Mouse (Mus musculus) heart, embryonic 11.5 days (tissue): ENCODE measurements around the gene Utp14b. TPM values are rescaled to one million over a fixed set of nuclear protein-coding genes. Genes with fewer than 3 reads are reported as not detected.

Experiments
- ATAC-seq: fragments of 200-750 bp; cut with Nextera tagmentation; replicated peaks from 2 replicates; pipeline ENCODE4 v1.8.0; 2017; ENCODE audit warnings: moderate library complexity; ENCODE audit not compliant: insufficient number of reproducible peaks, low FRiP score, low TSS enrichment
- H3K27ac ChIP-seq: fragments of 300-500 bp; sonication (generic); 2 replicates; pipeline ENCODE4 v1.5.1; 2014; ENCODE audit warnings: mild to moderate bottlenecking, low read depth, low read length
- H3K27me3 ChIP-seq: fragments of 300-500 bp; sonication (generic); 2 replicates; pipeline ENCODE4 v1.6.1; 2014; ENCODE audit warnings: mild to moderate bottlenecking, low read length, mixed read lengths; ENCODE audit not compliant: control insufficient read depth, insufficient read depth
- H3K36me3 ChIP-seq: fragments of 300-500 bp; sonication (generic); 2 replicates; pipeline ENCODE4 v1.6.1; 2014; ENCODE audit warnings: mild to moderate bottlenecking, low read length, moderate library complexity, mixed read lengths; ENCODE audit not compliant: control insufficient read depth, insufficient read depth
- H3K4me1 ChIP-seq: fragments of 300-500 bp; sonication (generic); 2 replicates; pipeline ENCODE4 v1.6.1; 2014; ENCODE audit warnings: low read length; ENCODE audit not compliant: control insufficient read depth, insufficient read depth
- H3K4me2 ChIP-seq: fragments of 300-500 bp; sonication (generic); 2 replicates; pipeline ENCODE4 v1.6.1; 2014; ENCODE audit warnings: mild to moderate bottlenecking, moderate library complexity
- H3K4me3 ChIP-seq: fragments of 300-500 bp; sonication (generic); 2 replicates; pipeline ENCODE4 v1.5.1; 2014; ENCODE audit warnings: low read depth, low read length
- H3K9ac ChIP-seq: fragments of 300-500 bp; sonication (generic); 2 replicates; pipeline ENCODE4 v1.6.1; 2014; ENCODE audit warnings: mild to moderate bottlenecking, low read depth, low read length, moderate library complexity
- H3K9me3 ChIP-seq: fragments of 300-500 bp; sonication (generic); replicated peaks from 2 replicates; pipeline ENCODE4 v1.6.1; 2016; ENCODE audit warnings: low read length; ENCODE audit not compliant: control insufficient read depth
- WGBS: fragments of 180-500 bp; shearing (Covaris S2); extraction: QIAGEN DNeasy Blood & Tissue Kit; methylation state at CpG from one replicate; pipeline ENCODE4 v1.1.7; 2014; ENCODE audit not compliant: insufficient replicate concordance; 5-methylcytosine and 5-hydroxymethylcytosine counted together
- polyA plus RNA-seq: library from polyadenylated mRNA; unstranded; fragments of >200 nt; fragmentation: Nextera tagmentation; extraction: Ambion mirVana; gene quantifications from 2 replicates; pipeline ENCODE4 v1.2.1, GENCODE M21; 2014

The Utp14b gene
- polyA plus RNA-seq, 1 experiment from 2014 or later, result 4.3 TPM

- Histone ChIP-seq H3K27ac (no peak overlapping the region), H3K4me1 (peaks cover 6% of the 10 kb centered on the region; the same call in 1 of the 2 replicates), H3K4me2 (no peak overlapping the region), H3K9me3 (no peaks in the 10 kb centered on the region), H3K9ac (no peak overlapping the region), H3K4me3 (no peak overlapping the region), H3K27me3 (no peaks in the 10 kb centered on the region), H3K36me3 (peaks cover 16% of the 10 kb centered on the region)
- 93% methylated on average over 9 of the region's 9 CpGs for WGBS
- no peak for ATAC-seq
These were observed 8.2 kb downstream of the Utp14b start for GRCm38 (mm10) chr1:78665954-78666499.

- 82% methylated on average over 1 of the region's 1 CpGs for WGBS
- ATAC-seq, result no peak
- no peaks in the 10 kb centered on the region for H3K9me3 ChIP-seq
- H3K27me3 ChIP-seq, result no peaks in the 10 kb centered on the region
- no peak overlapping the region for H3K4me2 ChIP-seq
- H3K4me1 ChIP-seq, result 0 out of 2 replicates have a peak, but pooled peaks cover under 1% of the 10 kb centered on the region
- H3K36me3 ChIP-seq, result peaks cover 16% of the 10 kb centered on the region
- no peak overlapping the region for H3K4me3 ChIP-seq
- H3K9ac ChIP-seq, result no peak overlapping the region
- H3K27ac ChIP-seq, result no peak overlapping the region
These were observed 8.7 kb downstream of the Utp14b start for GRCm38 (mm10) chr1:78666585-78666984.

GRCm38 (mm10) chr1:78682291-78682690 lies 24.5 kb downstream of the Utp14b start:
- no peak overlapping the region for H3K9ac ChIP-seq
- H3K36me3 ChIP-seq, result peaks cover 4% of the 10 kb centered on the region; the same call in 1 of the 2 replicates
- WGBS, result 84% methylated on average over 3 of the region's 3 CpGs
- H3K9me3 ChIP-seq, result no peaks in the 10 kb centered on the region
- H3K27ac ChIP-seq, result no peak overlapping the region
- H3K4me2 ChIP-seq, result no peak overlapping the region
- no peaks in the 10 kb centered on the region for H3K4me1 ChIP-seq
- H3K4me3 ChIP-seq, result no peak overlapping the region
- ATAC-seq, result no peak
- H3K27me3 ChIP-seq, result no peaks in the 10 kb centered on the region

GRCm38 (mm10) chr1:78684128-78684527 lies 26.3 kb downstream of the Utp14b start:
- 91% methylated on average over 8 of the region's 8 CpGs for WGBS
- Histone ChIP-seq H3K27ac (no peak overlapping the region), H3K36me3 (peaks cover 4% of the 10 kb centered on the region; the same call in 1 of the 2 replicates), H3K27me3 (no peaks in the 10 kb centered on the region), H3K4me1 (no peaks in the 10 kb centered on the region), H3K4me3 (no peak overlapping the region), H3K4me2 (no peak overlapping the region), H3K9ac (no peak overlapping the region), H3K9me3 (no peaks in the 10 kb centered on the region)
- no peak for ATAC-seq

GRCm38 (mm10) chr1:78686872-78687271 lies 29.0 kb downstream of the Utp14b start:
- Histone ChIP-seq H3K4me1 (no peaks in the 10 kb centered on the region), H3K4me3 (no peak overlapping the region), H3K9me3 (no peaks in the 10 kb centered on the region), H3K4me2 (no peak overlapping the region), H3K36me3 (peaks cover 5% of the 10 kb centered on the region; the same call in 1 of the 2 replicates), H3K27me3 (no peaks in the 10 kb centered on the region), H3K27ac (no peak overlapping the region), H3K9ac (no peak overlapping the region)
- ATAC-seq, result no peak

GRCm38 (mm10) chr1:78688149-78688548 lies 30.3 kb downstream of the Utp14b start:
- ATAC-seq, result no peak
- WGBS, result 84% methylated on average over 7 of the region's 7 CpGs
- no peaks in the 10 kb centered on the region for H3K27me3 ChIP-seq
- H3K4me3 ChIP-seq, result no peak overlapping the region
- no peaks in the 10 kb centered on the region for H3K4me1 ChIP-seq
- H3K27ac ChIP-seq, result no peak overlapping the region
- no peak overlapping the region for H3K9ac ChIP-seq
- no peaks in the 10 kb centered on the region for H3K9me3 ChIP-seq
- 0 out of 2 replicates have a peak, but pooled peaks cover 7% of the 10 kb centered on the region for H3K36me3 ChIP-seq
- no peak overlapping the region for H3K4me2 ChIP-seq

GRCm38 (mm10) chr1:78694503-78695258 lies 36.8 kb downstream of the Utp14b start:
- 71% methylated on average over 9 of the region's 9 CpGs for WGBS
- Histone ChIP-seq H3K27ac (no peak overlapping the region), H3K4me3 (no peak overlapping the region), H3K9me3 (no peaks in the 10 kb centered on the region), H3K9ac (no peak overlapping the region), H3K4me1 (peaks cover 5% of the 10 kb centered on the region), H3K4me2 (no peak overlapping the region), H3K36me3 (peaks cover 13% of the 10 kb centered on the region), H3K27me3 (no peaks in the 10 kb centered on the region)
- no peak for ATAC-seq

GRCm38 (mm10) chr1:78696305-78696704 lies 38.5 kb downstream of the Utp14b start:
- Histone ChIP-seq H3K4me1 (peaks cover 5% of the 10 kb centered on the region), H3K9ac (no peak overlapping the region), H3K27me3 (no peaks in the 10 kb centered on the region), H3K9me3 (no peaks in the 10 kb centered on the region), H3K4me3 (no peak overlapping the region), H3K36me3 (peaks cover 17% of the 10 kb centered on the region), H3K27ac (no peak overlapping the region), H3K4me2 (no peak overlapping the region)
- 74% methylated on average over 2 of the region's 2 CpGs for WGBS
- no peak for ATAC-seq

- Histone ChIP-seq H3K9ac (no peak overlapping the region), H3K4me2 (no peak overlapping the region), H3K36me3 (peaks cover 22% of the 10 kb centered on the region), H3K4me1 (peaks cover 5% of the 10 kb centered on the region), H3K9me3 (no peaks in the 10 kb centered on the region), H3K4me3 (no peak overlapping the region), H3K27ac (no peak overlapping the region), H3K27me3 (no peaks in the 10 kb centered on the region)
- 89% methylated on average over 5 of the region's 5 CpGs for WGBS
- ATAC-seq, result no peak
These were observed 39.1 kb downstream of the Utp14b start for GRCm38 (mm10) chr1:78696903-78697302.
